Mouse (Mus musculus): ENCODE results near the gene Ercc2. TPM values are rescaled to one million over a fixed set of nuclear protein-coding genes. Genes with fewer than 3 reads are reported as not detected.

Gene Ercc2
- total RNA-seq, 2 experiments from 2014 or later, result 36.2 to 37.1 TPM

Small RNA genes within 50 kb of the gene (microRNA-seq; reads per million reads assigned to microRNA genes)
- gene Mir343, result 0 reads per million in 2 experiments

Other genes with a start within 250 kb of the Ercc2 start
- 10 to 100 TPM; 18.1 to 18.6 TPM for gene Qpctl, start 232.7 kb upstream of the Ercc2 start, total RNA-seq (2021)
- gene Snrpd2, start 232.3 kb upstream of the Ercc2 start, total RNA-seq (2021), result 10 to 100 TPM; 79.1 to 79.2 TPM
- 1 to 10 TPM in 1 of 2 experiments, under 1 TPM in 1; 0.62 to 1.9 TPM for gene Gipr, start 215.9 kb upstream of the Ercc2 start, total RNA-seq (2021)
- 100 to 1,000 TPM; 145 to 149 TPM for gene Eml2, start 205.6 kb upstream of the Ercc2 start, total RNA-seq (2021)
- gene Gpr4, start 169.5 kb upstream of the Ercc2 start, total RNA-seq (2021), result 1 to 10 TPM; 2.4 to 2.5 TPM
- gene Opa3, start 153.7 kb upstream of the Ercc2 start, total RNA-seq (2021), result 10 to 100 TPM; 40.5 to 40.8 TPM
- gene Vasp, start 110.2 kb upstream of the Ercc2 start, total RNA-seq (2021), result 10 to 100 TPM; 15.2 to 21.2 TPM
- gene Ppm1n, start 101.9 kb upstream of the Ercc2 start, total RNA-seq (2021), result under 1 TPM; 0.20 to 0.33 TPM
- 10 to 100 TPM; 89.7 to 91.3 TPM for gene Rtn2, start 99.4 kb upstream of the Ercc2 start, total RNA-seq (2021)
- 10 to 100 TPM; 12.6 to 18.8 TPM for gene Fosb, start 72.0 kb upstream of the Ercc2 start, total RNA-seq (2021)
- 10 to 100 TPM; 44.4 to 53.4 TPM for gene Ercc1, start 37.2 kb upstream of the Ercc2 start, total RNA-seq (2021)
- 10 to 100 TPM; 17.6 to 19.4 TPM for gene Cd3eap, start 22.5 kb upstream of the Ercc2 start, total RNA-seq (2021)
- 1 to 10 TPM; 6.0 to 7.0 TPM for gene Ppp1r13l, start 22.3 kb upstream of the Ercc2 start, total RNA-seq (2021)
- 1 to 10 TPM; 3.1 to 3.4 TPM for gene Klc3, start 22.1 kb downstream of the Ercc2 start, total RNA-seq (2021)
- gene Ckm, start 22.8 kb downstream of the Ercc2 start, total RNA-seq (2021), result under 1 TPM in 1 of 2 experiments, not detected in 1; 0.27 TPM
- 100 to 1,000 TPM in 1 of 2 experiments, 10 to 100 TPM in 1; 90.6 to 102 TPM for gene Mark4, start 76.8 kb downstream of the Ercc2 start, total RNA-seq (2021)
- under 1 TPM; 0.18 to 0.20 TPM for gene Exoc3l2, start 81.3 kb downstream of the Ercc2 start, total RNA-seq (2021)
- gene Bloc1s3, start 126.4 kb downstream of the Ercc2 start, total RNA-seq (2021), result 1 to 10 TPM; 6.8 to 6.9 TPM
- 10 to 100 TPM; 19.8 to 21.5 TPM for gene Trappc6a, start 126.4 kb downstream of the Ercc2 start, total RNA-seq (2021)
- under 1 TPM; 0.37 to 0.48 TPM for gene Nkpd1, start 135.8 kb downstream of the Ercc2 start, total RNA-seq (2021)
- 100 to 1,000 TPM; 113 to 120 TPM for gene Ppp1r37, start 181.1 kb downstream of the Ercc2 start, total RNA-seq (2021)
- gene Zfp296, start 195.3 kb downstream of the Ercc2 start, total RNA-seq (2021), result under 1 TPM; 0.33 to 0.75 TPM
- 10 to 100 TPM; 44.2 to 46.1 TPM for gene Gemin7, start 195.6 kb downstream of the Ercc2 start, total RNA-seq (2021)
- gene Clasrp, start 222.5 kb downstream of the Ercc2 start, total RNA-seq (2021), result 100 to 1,000 TPM in 1 of 2 experiments, 10 to 100 TPM in 1; 90.1 to 103 TPM
- gene Relb, start 247.4 kb downstream of the Ercc2 start, total RNA-seq (2021), result 10 to 100 TPM in 1 of 2 experiments, 1 to 10 TPM in 1; 7.3 to 10.2 TPM

Measured in layer of hippocampus, postnatal 36 days (tissue).